Mouse (Mus musculus): ENCODE data around the gene N4bp2l1.

Gene N4bp2l1

GRCm38 (mm10) chr5:150564426-150564825, 32.6 kb downstream of the N4bp2l1 start:
- no peak for DNase-seq (ENCODE audit: low spot score)

- no peak for DNase-seq (ENCODE audit: low spot score)
Observed at GRCm38 (mm10) chr5:150561783-150562182, 35.2 kb downstream of the N4bp2l1 start.

- no peak for DNase-seq (ENCODE audit: low spot score)
Observed at GRCm38 (mm10) chr5:150561376-150561775, 35.6 kb downstream of the N4bp2l1 start.

- no peak for DNase-seq (ENCODE audit: low spot score)
Observed at GRCm38 (mm10) chr5:150560851-150561250, 36.1 kb downstream of the N4bp2l1 start.

- DNase-seq (ENCODE audit: low spot score) = no peak
Observed at GRCm38 (mm10) chr5:150559519-150560103, 37.4 kb downstream of the N4bp2l1 start.

- no peak for DNase-seq (ENCODE audit: low spot score)
Observed at GRCm38 (mm10) chr5:150551637-150552036, 45.4 kb downstream of the N4bp2l1 start.

GRCm38 (mm10) chr5:150543184-150543583, 53.8 kb downstream of the N4bp2l1 start:
- DNase-seq (ENCODE audit: low spot score) = no peak

GRCm38 (mm10) chr5:150541302-150541701, 55.7 kb downstream of the N4bp2l1 start:
- no peak for DNase-seq (ENCODE audit: low spot score)

- DNase-seq (ENCODE audit: low spot score) = no peak
Observed at GRCm38 (mm10) chr5:150525239-150525638, 71.7 kb downstream of the N4bp2l1 start.

- DNase-seq (ENCODE audit: low spot score) = no peak
Observed at GRCm38 (mm10) chr5:150522867-150523234, 74.1 kb downstream of the N4bp2l1 start.

- DNase-seq (ENCODE audit: low spot score) = peak; percentile 93
Observed at GRCm38 (mm10) chr5:150521937-150522866, 74.8 kb downstream of the N4bp2l1 start, which contains the start of gene Brca2. Gene Brca2, plus strand, starts transcription at chr5:150522630.
